Mouse (Mus musculus): ENCODE data around the gene Sh3bp5. TPM values are rescaled to one million over a fixed set of nuclear protein-coding genes. Genes with fewer than 3 reads are reported as not detected.

Gene Sh3bp5
- polyA plus RNA-seq, 1 experiment from 2014 or later: 10.7 TPM

DNA sequence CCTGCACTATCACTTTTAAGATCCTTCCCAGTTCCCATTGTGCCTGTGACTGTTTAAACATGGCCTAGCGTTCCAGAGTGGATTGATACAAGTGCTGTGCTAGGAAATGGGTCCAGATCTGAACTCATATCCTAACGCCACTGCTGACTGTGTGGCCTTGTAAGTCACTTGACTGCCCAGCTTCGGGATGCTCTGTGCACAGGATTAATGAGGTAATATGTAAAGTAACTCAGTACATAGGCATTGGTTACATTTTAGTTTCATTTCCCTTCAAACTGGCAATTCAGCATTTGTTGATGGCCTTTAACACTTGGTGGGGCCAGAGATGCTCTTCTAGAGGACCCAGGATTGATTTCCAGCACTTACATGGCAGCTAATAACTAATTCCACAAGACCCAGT, 59.5 kb downstream of the Sh3bp5 start:
- Histone ChIP-seq H3K4me3 (ENCODE audit: low read depth, low read length) (no peak overlapping the region), H3K4me2 (ENCODE audit: low read length) (no peak overlapping the region), H3K9ac (ENCODE audit: low read length) (no peak overlapping the region), H3K36me3 (ENCODE audit: control insufficient read depth, insufficient read depth, low read length) (peaks cover 81% of the 10 kb centered on the region), H3K27me3 (replicated peaks; ENCODE audit: control insufficient read depth, insufficient read depth, low read length) (no peaks in the 10 kb centered on the region), H3K4me1 (replicated peaks; ENCODE audit: control insufficient read depth, insufficient read depth, low read length) (no peaks in the 10 kb centered on the region), H3K9me3 (ENCODE audit: control insufficient read depth, low read length) (no peaks in the 10 kb centered on the region), H3K27ac (ENCODE audit: low read depth) (no peak overlapping the region)
- 91% methylated on average over 3 of the region's 3 CpGs for WGBS
- ATAC-seq (replicated peaks; ENCODE audit: low FRiP score, low TSS enrichment, low read depth): no peak
- DNase-seq (ENCODE audit: low spot score): no peak

DNA sequence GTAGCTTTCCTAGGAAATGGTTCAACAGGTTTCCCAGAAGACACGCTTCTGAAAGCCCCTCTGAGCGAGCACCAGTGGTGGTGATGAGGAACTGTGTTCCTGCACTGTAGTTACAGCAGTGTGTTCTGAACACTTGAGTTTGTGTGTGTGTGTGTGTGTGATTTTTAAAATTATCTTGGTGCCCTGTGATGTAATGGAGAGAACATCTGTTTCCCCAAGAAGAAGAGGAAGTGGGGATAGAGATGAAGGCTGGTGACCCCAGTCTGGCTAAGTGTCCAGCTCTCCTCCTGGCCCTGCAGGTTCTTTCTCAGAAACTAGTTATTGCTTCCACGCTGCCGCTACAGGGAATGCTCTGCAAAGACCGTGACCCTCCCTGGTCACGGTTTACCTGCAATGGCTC, 61.5 kb downstream of the Sh3bp5 start:
- no peak overlapping the region for H3K9ac ChIP-seq (ENCODE audit: low read length)
- DNase-seq (ENCODE audit: low spot score) (no peak), ATAC-seq (replicated peaks; ENCODE audit: low FRiP score, low TSS enrichment, low read depth) (no peak)
- H3K27ac ChIP-seq (ENCODE audit: low read depth): no peak overlapping the region
- no peak overlapping the region for H3K4me2 ChIP-seq (ENCODE audit: low read length)
- H3K9me3 ChIP-seq (ENCODE audit: control insufficient read depth, low read length): no peaks in the 10 kb centered on the region
- no peaks in the 10 kb centered on the region for H3K4me1 ChIP-seq (replicated peaks; ENCODE audit: control insufficient read depth, insufficient read depth, low read length)
- WGBS: 93% methylated on average over 6 of the region's 6 CpGs
- H3K27me3 ChIP-seq (replicated peaks; ENCODE audit: control insufficient read depth, insufficient read depth, low read length): no peaks in the 10 kb centered on the region
- no peak overlapping the region for H3K4me3 ChIP-seq (ENCODE audit: low read depth, low read length)
- H3K36me3 ChIP-seq (ENCODE audit: control insufficient read depth, insufficient read depth, low read length): peaks cover 99% of the 10 kb centered on the region

DNA sequence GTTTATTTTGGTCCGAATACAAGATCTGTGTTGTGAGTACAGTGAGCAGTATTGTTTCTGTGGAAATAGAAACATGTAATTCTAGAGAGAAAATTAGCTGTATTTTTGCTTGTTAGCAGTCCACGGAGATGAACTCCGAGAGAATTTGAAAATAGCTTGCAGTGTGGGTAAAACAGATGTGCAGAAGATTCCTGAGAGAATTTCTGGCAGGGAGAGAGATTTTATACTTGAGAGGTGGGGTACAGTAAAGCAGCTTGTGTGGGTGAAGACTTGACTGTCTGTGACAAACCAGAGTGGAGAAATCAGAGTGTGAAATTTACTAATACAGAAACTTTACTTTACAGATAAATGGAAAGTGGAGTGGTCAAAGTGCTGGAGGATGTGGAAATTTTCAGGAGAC, 66.5 kb downstream of the Sh3bp5 start:
- WGBS: 88% methylated on average over 3 of the region's 3 CpGs

DNA sequence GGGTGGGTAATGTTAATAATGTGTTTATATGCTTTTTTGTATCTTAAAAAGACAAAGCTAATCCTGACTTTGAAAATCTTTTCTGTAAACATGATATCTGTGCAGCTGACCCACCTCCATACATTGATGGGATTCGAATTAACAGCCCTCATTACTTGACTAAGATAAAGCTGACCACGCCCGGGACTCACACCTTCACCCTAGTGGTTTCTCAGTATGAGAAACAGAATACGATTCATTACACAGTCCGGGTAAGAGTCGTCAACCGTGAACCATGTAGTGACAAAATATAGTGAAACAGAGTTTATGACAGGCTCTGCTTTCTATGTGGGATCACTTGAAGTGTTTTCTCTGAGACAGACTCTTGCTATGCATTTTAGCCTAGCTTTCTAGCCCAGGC, 67.9 kb downstream of the Sh3bp5 start:
- Histone ChIP-seq H3K4me1 (replicated peaks; ENCODE audit: control insufficient read depth, insufficient read depth, low read length) (no peaks in the 10 kb centered on the region), H3K9ac (ENCODE audit: low read length) (no peak overlapping the region), H3K27me3 (replicated peaks; ENCODE audit: control insufficient read depth, insufficient read depth, low read length) (no peaks in the 10 kb centered on the region), H3K36me3 (ENCODE audit: control insufficient read depth, insufficient read depth, low read length) (peaks cover 93% of the 10 kb centered on the region), H3K9me3 (ENCODE audit: control insufficient read depth, low read length) (no peaks in the 10 kb centered on the region), H3K4me2 (ENCODE audit: low read length) (no peak overlapping the region), H3K4me3 (ENCODE audit: low read depth, low read length) (no peak overlapping the region), H3K27ac (ENCODE audit: low read depth) (no peak overlapping the region)
- no peak for DNase-seq (ENCODE audit: low spot score)
- ATAC-seq (replicated peaks; ENCODE audit: low FRiP score, low TSS enrichment, low read depth): no peak
- 88% methylated on average over 7 of the region's 7 CpGs for WGBS

More for the DNA sequence above, 66.5 kb downstream of the Sh3bp5 start:
- Histone ChIP-seq H3K27me3 (replicated peaks; ENCODE audit: control insufficient read depth, insufficient read depth, low read length) (no peaks in the 10 kb centered on the region), H3K9ac (ENCODE audit: low read length) (no peak overlapping the region), H3K36me3 (ENCODE audit: control insufficient read depth, insufficient read depth, low read length) (peaks cover 93% of the 10 kb centered on the region), H3K9me3 (ENCODE audit: control insufficient read depth, low read length) (no peaks in the 10 kb centered on the region), H3K4me2 (ENCODE audit: low read length) (no peak overlapping the region), H3K4me3 (ENCODE audit: low read depth, low read length) (no peak overlapping the region), H3K27ac (ENCODE audit: low read depth) (no peak overlapping the region), H3K4me1 (replicated peaks; ENCODE audit: control insufficient read depth, insufficient read depth, low read length) (no peaks in the 10 kb centered on the region)
- no peak for DNase-seq (ENCODE audit: low spot score)
- ATAC-seq (replicated peaks; ENCODE audit: low FRiP score, low TSS enrichment, low read depth): no peak

- Histone ChIP-seq H3K9me3 (ENCODE audit: control insufficient read depth, low read length) (no peaks in the 10 kb centered on the region), H3K4me1 (replicated peaks; ENCODE audit: control insufficient read depth, insufficient read depth, low read length) (no peaks in the 10 kb centered on the region), H3K9ac (ENCODE audit: low read length) (no peak overlapping the region), H3K27me3 (replicated peaks; ENCODE audit: control insufficient read depth, insufficient read depth, low read length) (no peaks in the 10 kb centered on the region), H3K4me3 (ENCODE audit: low read depth, low read length) (no peak overlapping the region), H3K36me3 (ENCODE audit: control insufficient read depth, insufficient read depth, low read length) (peaks cover 91% of the 10 kb centered on the region), H3K27ac (ENCODE audit: low read depth) (no peak overlapping the region), H3K4me2 (ENCODE audit: low read length) (no peak overlapping the region)
- ATAC-seq (replicated peaks; ENCODE audit: low FRiP score, low TSS enrichment, low read depth) (no peak), DNase-seq (ENCODE audit: low spot score) (peak; percentile 76)
Observed at GRCm38 (mm10) chr14:31365350-31365749, 70.5 kb downstream of the Sh3bp5 start.

DNA sequence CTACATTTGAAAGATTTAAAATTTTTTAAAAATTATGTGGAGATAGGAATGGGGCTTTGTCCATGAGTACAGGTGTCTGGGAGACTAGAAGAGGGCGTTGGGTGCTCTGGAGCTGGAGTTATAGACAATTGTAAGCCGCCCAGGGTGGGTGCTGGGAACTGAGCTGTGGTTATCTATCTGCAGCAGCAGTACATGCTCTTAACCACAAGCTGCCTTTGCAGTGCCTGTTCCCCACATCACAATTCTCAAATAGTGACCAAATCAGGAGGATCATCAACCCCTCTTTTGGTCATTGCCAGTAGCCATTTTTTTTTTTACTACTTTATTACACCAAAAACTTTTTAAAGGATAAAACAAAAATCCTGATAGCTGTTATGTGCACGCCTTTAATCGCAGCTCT, 71.3 kb downstream of the Sh3bp5 start:
- Histone ChIP-seq H3K36me3 (ENCODE audit: control insufficient read depth, insufficient read depth, low read length) (peaks cover 88% of the 10 kb centered on the region), H3K4me3 (ENCODE audit: low read depth, low read length) (no peak overlapping the region), H3K9me3 (ENCODE audit: control insufficient read depth, low read length) (no peaks in the 10 kb centered on the region), H3K27ac (ENCODE audit: low read depth) (no peak overlapping the region), H3K4me1 (replicated peaks; ENCODE audit: control insufficient read depth, insufficient read depth, low read length) (no peaks in the 10 kb centered on the region), H3K4me2 (ENCODE audit: low read length) (no peak overlapping the region), H3K27me3 (replicated peaks; ENCODE audit: control insufficient read depth, insufficient read depth, low read length) (no peaks in the 10 kb centered on the region), H3K9ac (ENCODE audit: low read length) (no peak overlapping the region)
- no peak for ATAC-seq (replicated peaks; ENCODE audit: low FRiP score, low TSS enrichment, low read depth)
- no peak for DNase-seq (ENCODE audit: low spot score)
- 91% methylated on average over 4 of the region's 4 CpGs for WGBS

DNA sequence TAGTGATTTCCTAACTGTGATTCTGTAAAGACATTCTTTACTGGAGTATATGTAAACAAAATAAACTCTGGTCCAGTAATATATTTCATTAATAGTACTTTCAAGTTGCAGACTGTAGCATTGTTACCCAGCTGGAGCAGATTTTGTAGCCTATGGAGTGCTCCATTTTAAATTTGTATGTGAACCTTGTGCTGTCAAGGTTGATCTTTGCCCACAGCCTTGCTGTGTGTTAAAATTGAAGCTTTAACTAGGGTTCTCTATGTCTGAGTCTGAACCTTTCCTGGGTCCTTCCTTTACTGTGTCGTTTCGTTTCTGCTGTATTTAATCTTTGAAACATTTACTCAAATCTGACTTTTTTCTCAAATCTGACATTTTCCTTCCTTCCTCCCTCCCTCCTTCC, 73.6 kb downstream of the Sh3bp5 start:
- Histone ChIP-seq H3K27me3 (replicated peaks; ENCODE audit: control insufficient read depth, insufficient read depth, low read length) (no peaks in the 10 kb centered on the region), H3K4me2 (ENCODE audit: low read length) (no peak overlapping the region), H3K9ac (ENCODE audit: low read length) (no peak overlapping the region), H3K9me3 (ENCODE audit: control insufficient read depth, low read length) (no peaks in the 10 kb centered on the region), H3K4me1 (replicated peaks; ENCODE audit: control insufficient read depth, insufficient read depth, low read length) (no peaks in the 10 kb centered on the region), H3K27ac (ENCODE audit: low read depth) (no peak overlapping the region), H3K36me3 (ENCODE audit: control insufficient read depth, insufficient read depth, low read length) (peaks cover 76% of the 10 kb centered on the region), H3K4me3 (ENCODE audit: low read depth, low read length) (no peak overlapping the region)
- 90% methylated on average over 2 of the region's 2 CpGs for WGBS
- ATAC-seq (replicated peaks; ENCODE audit: low FRiP score, low TSS enrichment, low read depth): no peak
- no peak for DNase-seq (ENCODE audit: low spot score)

DNA sequence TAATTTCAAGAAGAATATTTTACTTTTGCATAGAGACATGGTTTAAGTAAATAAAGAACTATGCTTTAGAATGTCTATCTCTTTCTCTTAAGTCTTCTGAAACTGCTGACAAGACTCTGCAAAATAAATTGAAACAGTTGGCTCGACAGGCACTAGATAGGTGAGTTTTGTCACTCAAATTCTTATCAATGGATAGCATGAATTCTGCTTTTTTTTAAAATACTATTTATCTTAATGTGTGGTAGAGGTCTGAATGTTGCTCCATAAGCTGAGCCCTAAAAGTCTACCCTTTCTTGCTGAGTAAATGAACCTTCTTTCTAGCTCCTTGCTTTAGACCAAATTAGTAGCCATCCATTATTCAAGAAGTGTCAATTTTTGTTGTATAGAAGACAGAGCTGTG, 90.5 kb downstream of the Sh3bp5 start:
- no peak overlapping the region for H3K4me3 ChIP-seq (ENCODE audit: low read depth, low read length)
- 98% methylated on average over 1 of the region's 1 CpGs for WGBS
- ATAC-seq (replicated peaks; ENCODE audit: low FRiP score, low TSS enrichment, low read depth): no peak
- H3K27ac ChIP-seq (ENCODE audit: low read depth): no peak overlapping the region
- no peak overlapping the region for H3K9ac ChIP-seq (ENCODE audit: low read length)
- no peaks in the 10 kb centered on the region for H3K9me3 ChIP-seq (ENCODE audit: control insufficient read depth, low read length)
- H3K4me2 ChIP-seq (ENCODE audit: low read length): no peak overlapping the region
- no peaks in the 10 kb centered on the region for H3K27me3 ChIP-seq (replicated peaks; ENCODE audit: control insufficient read depth, insufficient read depth, low read length)
- no peak for DNase-seq (ENCODE audit: low spot score)
- peaks cover 60% of the 10 kb centered on the region for H3K36me3 ChIP-seq (ENCODE audit: control insufficient read depth, insufficient read depth, low read length)
- no peaks in the 10 kb centered on the region for H3K4me1 ChIP-seq (replicated peaks; ENCODE audit: control insufficient read depth, insufficient read depth, low read length)

GRCm38 (mm10) chr14:31343241-31343640, 92.6 kb downstream of the Sh3bp5 start:
- H3K36me3 ChIP-seq (ENCODE audit: control insufficient read depth, insufficient read depth, low read length): peaks cover 53% of the 10 kb centered on the region
- 85% methylated on average over 8 of the region's 8 CpGs for WGBS
- ATAC-seq (replicated peaks; ENCODE audit: low FRiP score, low TSS enrichment, low read depth): no peak
- no peaks in the 10 kb centered on the region for H3K27me3 ChIP-seq (replicated peaks; ENCODE audit: control insufficient read depth, insufficient read depth, low read length)
- H3K4me2 ChIP-seq (ENCODE audit: low read length): no peak overlapping the region
- H3K4me1 ChIP-seq (replicated peaks; ENCODE audit: control insufficient read depth, insufficient read depth, low read length): no peaks in the 10 kb centered on the region
- no peak overlapping the region for H3K9ac ChIP-seq (ENCODE audit: low read length)
- H3K4me3 ChIP-seq (ENCODE audit: low read depth, low read length): no peak overlapping the region
- no peak overlapping the region for H3K27ac ChIP-seq (ENCODE audit: low read depth)
- H3K9me3 ChIP-seq (ENCODE audit: control insufficient read depth, low read length): no peaks in the 10 kb centered on the region
- DNase-seq (ENCODE audit: low spot score): no peak

All from intestine, embryonic 14.5 days (tissue).